Mouse (Mus musculus) neural tube, embryonic 11.5 days (tissue): Measurements from ENCODE around the gene Sptssb. TPM values are rescaled to one million over a fixed set of nuclear protein-coding genes. Genes with fewer than 3 reads are reported as not detected.

Source experiments
- ATAC-seq: fragments of 200-750 bp; cut with Nextera tagmentation; 2 replicates; pipeline ENCODE4 v1.8.0; 2017; ENCODE audit warnings: moderate number of reproducible peaks, mild to moderate bottlenecking, moderate TSS enrichment, moderate library complexity; ENCODE audit not compliant: insufficient read depth, low FRiP score, low TSS enrichment
- DNase-seq: peaks from one replicate; pipeline ENCODE4 v3.0.0-alpha.2; 2015; ENCODE audit warnings: low spot score
- H3K27ac ChIP-seq: fragments of 300-500 bp; sonication (generic); 2 replicates; pipeline ENCODE4 v1.5.1; 2014; ENCODE audit warnings: low read depth, mild to moderate bottlenecking, low read length
- H3K27me3 ChIP-seq: fragments of 300-500 bp; sonication (generic); 2 replicates; pipeline ENCODE4 v1.6.1; 2014; ENCODE audit warnings: mild to moderate bottlenecking, low read length, mixed read lengths; ENCODE audit not compliant: control insufficient read depth, insufficient read depth
- H3K36me3 ChIP-seq: fragments of 300-500 bp; sonication (generic); 2 replicates; pipeline ENCODE4 v1.6.1; 2014; ENCODE audit warnings: mild to moderate bottlenecking, low read length, moderate library complexity, mixed read lengths; ENCODE audit not compliant: control insufficient read depth, insufficient read depth
- H3K4me1 ChIP-seq: fragments of 300-500 bp; sonication (generic); 2 replicates; pipeline ENCODE4 v1.6.1; 2014; ENCODE audit warnings: low read length, mixed read lengths; ENCODE audit not compliant: control insufficient read depth, insufficient read depth
- H3K4me2 ChIP-seq: fragments of 300-500 bp; sonication (generic); 2 replicates; pipeline ENCODE4 v1.6.1; 2014; ENCODE audit warnings: low read depth, mild to moderate bottlenecking, moderate library complexity
- H3K4me3 ChIP-seq: fragments of 300-500 bp; sonication (generic); 2 replicates; pipeline ENCODE4 v1.5.1; 2014; ENCODE audit warnings: low read depth, low read length
- H3K9ac ChIP-seq: fragments of 300-500 bp; sonication (generic); 2 replicates; pipeline ENCODE4 v1.6.1; 2014; ENCODE audit warnings: mild to moderate bottlenecking, low read length
- H3K9me3 ChIP-seq: fragments of 300-500 bp; sonication (generic); 2 replicates; pipeline ENCODE4 v1.6.1; 2016; ENCODE audit warnings: low read length; ENCODE audit not compliant: control insufficient read depth
- WGBS: fragments of 180-500 bp; shearing (Covaris S2); extraction: QIAGEN DNeasy Blood & Tissue Kit; methylation state at CpG from one replicate; pipeline ENCODE4 v1.1.7; 2014; 5-methylcytosine and 5-hydroxymethylcytosine counted together
- polyA plus RNA-seq: library from polyadenylated mRNA; unstranded; fragments of >200 nt; fragmentation: Nextera tagmentation; extraction: Ambion mirVana; gene quantifications from 2 replicates; pipeline ENCODE4 v1.2.1, GENCODE M21; 2014

Sptssb gene
- polyA plus RNA-seq, 1 experiment from 2014 or later: 0.73 TPM

- H3K4me3 ChIP-seq: no peak overlapping the region
- H3K4me2 ChIP-seq: no peak overlapping the region
- no peaks in the 10 kb centered on the region for H3K9me3 ChIP-seq
- WGBS: 91% methylated on average over 11 of the region's 11 CpGs
- ATAC-seq (no peak), DNase-seq (no peak)
- H3K27me3 ChIP-seq: no peaks in the 10 kb centered on the region
- no peaks in the 10 kb centered on the region for H3K36me3 ChIP-seq
- H3K9ac ChIP-seq: no peak overlapping the region
- no peak overlapping the region for H3K27ac ChIP-seq
- H3K4me1 ChIP-seq: no peaks in the 10 kb centered on the region
Observed at GRCm38 (mm10) chr3:69895516-69895915, 35.8 kb upstream of the Sptssb start.

- no peak for DNase-seq
- Histone ChIP-seq H3K9me3 (no peaks in the 10 kb centered on the region), H3K36me3 (no peaks in the 10 kb centered on the region), H3K9ac (no peak overlapping the region), H3K4me3 (no peak overlapping the region), H3K4me1 (no peaks in the 10 kb centered on the region), H3K27ac (no peak overlapping the region), H3K4me2 (no peak overlapping the region), H3K27me3 (no peaks in the 10 kb centered on the region)
- WGBS: 87% methylated on average over 9 of the region's 9 CpGs
- ATAC-seq: no peak
Observed at GRCm38 (mm10) chr3:69892187-69893094, 32.7 kb upstream of the Sptssb start.

DNA sequence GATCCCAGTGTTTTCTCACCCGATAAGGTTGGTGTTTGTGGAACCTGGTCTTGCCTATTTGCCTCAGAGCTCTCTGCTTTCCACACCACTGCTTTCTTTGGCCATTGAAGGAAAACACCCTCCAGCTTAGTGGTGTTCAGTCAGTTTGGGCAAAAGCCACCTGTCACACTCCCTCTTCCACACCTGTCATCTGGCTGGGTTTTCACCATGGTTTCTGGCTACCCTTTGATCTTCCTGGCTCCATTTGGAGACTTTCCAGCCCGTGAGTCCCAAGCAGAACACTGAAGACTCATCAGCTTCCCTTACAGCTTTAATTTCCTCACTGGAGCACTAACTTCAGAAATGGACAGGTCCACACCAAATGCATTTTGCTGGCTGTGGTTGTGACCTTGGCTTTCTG lies 26.1 kb upstream of the Sptssb start:
- DNase-seq: no peak
- Histone ChIP-seq H3K4me1 (no peaks in the 10 kb centered on the region), H3K4me3 (no peak overlapping the region), H3K27ac (no peak overlapping the region), H3K9me3 (no peaks in the 10 kb centered on the region), H3K4me2 (no peak overlapping the region), H3K27me3 (no peaks in the 10 kb centered on the region), H3K36me3 (no peaks in the 10 kb centered on the region), H3K9ac (no peak overlapping the region)
- 70% methylated on average over 2 of the region's 2 CpGs for WGBS
- ATAC-seq: no peak

- no peak overlapping the region for H3K4me2 ChIP-seq
- WGBS: 76% methylated on average over 1 of the region's 1 CpGs
Observed at GRCm38 (mm10) chr3:69883710-69884109, 24.0 kb upstream of the Sptssb start.

GRCm38 (mm10) chr3:69877538-69877937 lies 17.8 kb upstream of the Sptssb start:
- Histone ChIP-seq H3K4me1 (no peaks in the 10 kb centered on the region), H3K9ac (no peak overlapping the region), H3K4me3 (no peak overlapping the region), H3K9me3 (no peaks in the 10 kb centered on the region), H3K27me3 (no peaks in the 10 kb centered on the region), H3K4me2 (no peak overlapping the region), H3K36me3 (no peaks in the 10 kb centered on the region), H3K27ac (no peak overlapping the region)
- no peak for DNase-seq
- WGBS: 77% methylated on average over 2 of the region's 2 CpGs
- ATAC-seq: no peak

More at GRCm38 (mm10) chr3:69883710-69884109, 24.0 kb upstream of the Sptssb start:
- H3K9me3 ChIP-seq: no peaks in the 10 kb centered on the region
- no peak overlapping the region for H3K27ac ChIP-seq
- H3K4me1 ChIP-seq: no peaks in the 10 kb centered on the region
- no peak overlapping the region for H3K9ac ChIP-seq
- no peaks in the 10 kb centered on the region for H3K36me3 ChIP-seq
- H3K27me3 ChIP-seq: no peaks in the 10 kb centered on the region
- ATAC-seq: no peak
- DNase-seq: no peak
- H3K4me3 ChIP-seq: no peak overlapping the region

DNA sequence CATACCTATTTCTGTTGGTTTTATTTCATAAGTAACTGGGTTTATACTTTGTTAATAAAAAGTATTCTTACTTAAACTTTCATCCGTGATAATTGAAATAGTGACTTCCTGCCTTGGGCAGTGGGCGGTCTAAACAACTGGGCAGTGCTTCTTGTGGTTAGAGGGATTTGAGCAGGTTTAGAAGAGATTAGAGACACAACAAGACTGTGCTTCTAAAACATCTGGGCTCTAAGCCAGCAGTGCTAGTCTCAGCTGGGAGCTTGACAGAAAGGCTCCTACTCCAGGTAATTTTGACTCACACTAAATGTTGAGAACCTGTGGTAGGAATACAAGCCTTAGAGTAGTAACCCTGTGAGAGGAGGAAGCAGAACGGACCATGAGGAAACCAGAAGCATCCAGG lies 15.0 kb upstream of the Sptssb start:
- H3K27me3 ChIP-seq: no peaks in the 10 kb centered on the region
- WGBS: 93% methylated on average over 3 of the region's 3 CpGs
- DNase-seq: no peak
- H3K4me3 ChIP-seq: no peak overlapping the region
- no peaks in the 10 kb centered on the region for H3K36me3 ChIP-seq
- no peaks in the 10 kb centered on the region for H3K9me3 ChIP-seq
- H3K9ac ChIP-seq: no peak overlapping the region
- H3K4me1 ChIP-seq: no peaks in the 10 kb centered on the region
- ATAC-seq: no peak
- no peak overlapping the region for H3K27ac ChIP-seq
- H3K4me2 ChIP-seq: no peak overlapping the region

GRCm38 (mm10) chr3:69872661-69873327 lies 13.1 kb upstream of the Sptssb start:
- no peaks in the 10 kb centered on the region for H3K4me1 ChIP-seq
- no peak overlapping the region for H3K27ac ChIP-seq
- 78% methylated on average over 6 of the region's 6 CpGs for WGBS

GRCm38 (mm10) chr3:69871174-69871573 lies 11.4 kb upstream of the Sptssb start:
- no peak for DNase-seq
- Histone ChIP-seq H3K4me3 (no peak overlapping the region), H3K27me3 (no peaks in the 10 kb centered on the region), H3K4me2 (no peak overlapping the region), H3K9me3 (no peaks in the 10 kb centered on the region), H3K4me1 (no peaks in the 10 kb centered on the region), H3K9ac (no peak overlapping the region), H3K27ac (no peak overlapping the region), H3K36me3 (no peaks in the 10 kb centered on the region)
- ATAC-seq: no peak
- 89% methylated on average over 14 of the region's 14 CpGs for WGBS

More at GRCm38 (mm10) chr3:69872661-69873327, 13.1 kb upstream of the Sptssb start:
- DNase-seq (no peak), ATAC-seq (no peak)
- no peaks in the 10 kb centered on the region for H3K27me3 ChIP-seq
- H3K9me3 ChIP-seq: no peaks in the 10 kb centered on the region
- H3K36me3 ChIP-seq: no peaks in the 10 kb centered on the region
- no peak overlapping the region for H3K4me2 ChIP-seq
- no peak overlapping the region for H3K9ac ChIP-seq
- no peak overlapping the region for H3K4me3 ChIP-seq

DNA sequence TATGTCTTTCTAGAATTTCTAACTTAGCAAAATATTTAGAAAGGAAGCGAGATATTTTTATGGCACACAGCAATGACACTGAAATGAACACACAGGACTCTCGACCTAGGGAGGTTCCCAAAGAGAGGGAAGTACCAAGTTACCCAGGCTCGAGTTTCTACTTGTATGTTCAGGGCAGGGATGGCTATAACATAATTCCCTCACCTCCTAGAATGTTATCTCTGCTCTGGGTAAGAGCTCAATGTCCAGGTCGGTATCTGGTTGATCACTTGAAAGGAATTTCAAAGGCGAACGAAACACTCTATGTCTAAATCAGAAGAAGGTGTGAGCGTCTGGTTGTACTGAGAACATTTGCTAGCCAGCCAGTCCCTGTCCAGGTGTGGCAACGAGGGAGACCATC lies 10.0 kb upstream of the Sptssb start:
- 83% methylated on average over 8 of the region's 8 CpGs for WGBS
- Histone ChIP-seq H3K27me3 (no peaks in the 10 kb centered on the region), H3K9ac (no peak overlapping the region), H3K36me3 (no peaks in the 10 kb centered on the region), H3K27ac (no peak overlapping the region), H3K4me3 (no peak overlapping the region), H3K9me3 (no peaks in the 10 kb centered on the region), H3K4me1 (no peaks in the 10 kb centered on the region), H3K4me2 (no peak overlapping the region)
- ATAC-seq (no peak), DNase-seq (no peak)
